Mouse (Mus musculus) heart, embryonic 13.5 days (tissue): ENCODE results near the gene Srp54b. TPM values are rescaled to one million over a fixed set of nuclear protein-coding genes. Genes with fewer than 3 reads are reported as not detected.
"Not testable (repeated sequence)": the region's sequence is repeated elsewhere in the genome, so short reads cannot be mapped to it uniquely, and the experiment has no call there.

ENCODE experiments used
- ATAC-seq: fragments of 200-750 bp; cut with Nextera tagmentation; 2 replicates; pipeline ENCODE4 v1.8.0; 2017; ENCODE audit warnings: moderate TSS enrichment; ENCODE audit not compliant: insufficient number of reproducible peaks, low FRiP score, low TSS enrichment; ENCODE audit errors: extremely low read depth
- H3K27ac ChIP-seq: fragments of 300-500 bp; sonication (generic); replicated peaks from 2 replicates; pipeline ENCODE4 v1.5.1; 2015; ENCODE audit warnings: moderate library complexity, mild to moderate bottlenecking, inconsistent platforms
- H3K27me3 ChIP-seq: fragments of 300-500 bp; sonication (generic); replicated peaks from 2 replicates; pipeline ENCODE4 v1.6.1; 2015; ENCODE audit warnings: mild to moderate bottlenecking, inconsistent platforms
- H3K36me3 ChIP-seq: fragments of 300-500 bp; sonication (generic); 2 replicates; pipeline ENCODE4 v1.6.1; 2015; ENCODE audit warnings: mild to moderate bottlenecking, inconsistent platforms
- H3K4me1 ChIP-seq: fragments of 300-500 bp; sonication (generic); 2 replicates; pipeline ENCODE4 v1.6.1; 2015; ENCODE audit warnings: inconsistent platforms
- H3K4me2 ChIP-seq: fragments of 300-500 bp; sonication (generic); 2 replicates; pipeline ENCODE4 v1.6.1; 2015; ENCODE audit warnings: inconsistent platforms, mild to moderate bottlenecking, moderate library complexity
- H3K4me3 ChIP-seq: fragments of 300-500 bp; sonication (generic); 2 replicates; pipeline ENCODE4 v1.5.1; 2015; ENCODE audit warnings: moderate library complexity, mild to moderate bottlenecking, inconsistent platforms
- H3K9ac ChIP-seq: fragments of 300-500 bp; sonication (generic); 2 replicates; pipeline ENCODE4 v1.6.1; 2015; ENCODE audit warnings: inconsistent platforms, mild to moderate bottlenecking, moderate library complexity
- H3K9me3 ChIP-seq: fragments of 300-500 bp; sonication (generic); 2 replicates; pipeline ENCODE4 v1.6.1; 2016; ENCODE audit warnings: inconsistent platforms
- WGBS: fragments of 180-500 bp; shearing (Covaris S2); methylation state at CpG from one replicate; pipeline ENCODE4 v1.1.7; 2015; ENCODE audit warnings: mixed read lengths; 5-methylcytosine and 5-hydroxymethylcytosine counted together
- polyA plus RNA-seq: library from polyadenylated mRNA; unstranded; fragments of >200 nt; fragmentation: Nextera tagmentation; extraction: Ambion mirVana; gene quantifications from 2 replicates; pipeline ENCODE4 v1.2.1, GENCODE M21; 2015

Srp54b gene
- polyA plus RNA-seq, 1 experiment from 2014 or later: 38.1 TPM

- no CpG with 5 or more reads among the region's 6 CpGs for WGBS
Observed at GRCm38 (mm10) chr12:55212944-55213343, 58.0 kb downstream of the Srp54b start.

GRCm38 (mm10) chr12:55229626-55230519, 75.0 kb downstream of the Srp54b start, which contains the start of gene Srp54c:
Srp54c (plus strand) TSS chr12:55230168.
- H3K36me3 ChIP-seq, H3K27me3 ChIP-seq, H3K4me1 ChIP-seq, H3K9me3 ChIP-seq, H3K4me2 ChIP-seq: not testable (repeated sequence)
- WGBS: no CpG with 5 or more reads among the region's 57 CpGs
- ATAC-seq: peak; percentile 98
- H3K27ac ChIP-seq: 0 out of 2 replicates have a peak within 1 kb of the TSS, but pooled peaks have one; percentile 56
- H3K4me3 ChIP-seq: peak within 1 kb of the TSS; percentile 49
- peak within 1 kb of the TSS; percentile 73 for H3K9ac ChIP-seq

More at GRCm38 (mm10) chr12:55212944-55213343, 58.0 kb downstream of the Srp54b start:
- not testable (repeated sequence) for H3K9ac ChIP-seq, H3K4me3 ChIP-seq, H3K4me1 ChIP-seq, H3K27ac ChIP-seq, H3K27me3 ChIP-seq, H3K4me2 ChIP-seq, H3K9me3 ChIP-seq, H3K36me3 ChIP-seq, ATAC-seq

- H3K4me1 ChIP-seq: not testable (repeated sequence)
Observed at GRCm38 (mm10) chr12:55230520-55230861, 75.6 kb downstream of the Srp54b start.

More at GRCm38 (mm10) chr12:55230520-55230861, 75.6 kb downstream of the Srp54b start:
- Histone ChIP-seq H3K9ac (peak overlapping the region; percentile 73), H3K27ac (0 out of 2 replicates have a peak overlapping the region, but pooled peaks have one; percentile 56), H3K4me3 (peak overlapping the region; percentile 49)
- H3K4me2 ChIP-seq, H3K9me3 ChIP-seq, ATAC-seq, H3K36me3 ChIP-seq, H3K27me3 ChIP-seq: not testable (repeated sequence)
- 0% methylated on average over 11 of the region's 25 CpGs for whole genome bisulfite sequencing

Other genes starting within 250 kb of the Srp54b start
- gene Gm20403, start 168.6 kb upstream of the Srp54b start, polyA plus RNA-seq: not detected in 2 replicates
- 12.8 and 15.8 TPM in 2 replicates for gene Baz1a, start 140.8 kb upstream of the Srp54b start, polyA plus RNA-seq
- gene 2700097O09Rik, start 75.0 kb upstream of the Srp54b start, polyA plus RNA-seq: 25.3 and 30.6 TPM in 2 replicates
- 101 and 132 TPM in 2 replicates for gene Srp54a, start 74.8 kb upstream of the Srp54b start, polyA plus RNA-seq
- 16.3 and 18.6 TPM in 2 replicates for gene Fam177a, start 30.6 kb upstream of the Srp54b start, polyA plus RNA-seq
- not detected in 2 replicates for gene 1700047I17Rik2, start 44.5 kb downstream of the Srp54b start, polyA plus RNA-seq
- 45.8 and 53.5 TPM in 2 replicates for gene Srp54c, start 75.1 kb downstream of the Srp54b start, polyA plus RNA-seq
- 9.8 and 10.3 TPM in 2 replicates for gene 1110008L16Rik, start 144.5 kb downstream of the Srp54b start, polyA plus RNA-seq
- gene Ppp2r3c, start 147.9 kb downstream of the Srp54b start, polyA plus RNA-seq: 9.5 and 10.1 TPM in 2 replicates
- gene Psma6, start 229.1 kb downstream of the Srp54b start, polyA plus RNA-seq: 321 and 343 TPM in 2 replicates